Mouse (Mus musculus): ENCODE results near the gene Mapk1ip1.

Mapk1ip1 gene

GRCm38 (mm10) chr7:138835028-138835427 is 11.0 kb downstream of the Mapk1ip1 start:
- DNase-seq (ENCODE audit: low spot score): no peak

DNA sequence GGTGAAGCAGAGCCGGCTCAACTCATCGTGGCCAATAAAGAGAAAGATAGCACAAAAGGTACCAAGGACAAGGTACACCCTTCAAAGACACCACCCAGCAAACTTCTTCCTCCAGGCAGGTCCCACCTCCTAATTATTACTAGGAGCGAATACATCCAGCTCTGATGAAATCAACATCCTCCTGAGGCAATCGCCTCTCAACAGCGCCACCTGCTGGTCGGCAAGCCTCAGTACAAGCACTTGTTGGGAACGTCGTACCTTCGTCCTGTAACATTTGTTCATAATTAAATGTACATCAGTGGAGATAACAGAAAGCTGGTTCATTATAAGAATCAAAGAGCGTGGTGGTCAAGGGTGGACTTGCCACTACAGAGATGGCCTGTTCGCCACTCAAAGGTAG is 18.3 kb downstream of the Mapk1ip1 start:
- DNase-seq (ENCODE audit: low spot score): peak; percentile 90

DNA sequence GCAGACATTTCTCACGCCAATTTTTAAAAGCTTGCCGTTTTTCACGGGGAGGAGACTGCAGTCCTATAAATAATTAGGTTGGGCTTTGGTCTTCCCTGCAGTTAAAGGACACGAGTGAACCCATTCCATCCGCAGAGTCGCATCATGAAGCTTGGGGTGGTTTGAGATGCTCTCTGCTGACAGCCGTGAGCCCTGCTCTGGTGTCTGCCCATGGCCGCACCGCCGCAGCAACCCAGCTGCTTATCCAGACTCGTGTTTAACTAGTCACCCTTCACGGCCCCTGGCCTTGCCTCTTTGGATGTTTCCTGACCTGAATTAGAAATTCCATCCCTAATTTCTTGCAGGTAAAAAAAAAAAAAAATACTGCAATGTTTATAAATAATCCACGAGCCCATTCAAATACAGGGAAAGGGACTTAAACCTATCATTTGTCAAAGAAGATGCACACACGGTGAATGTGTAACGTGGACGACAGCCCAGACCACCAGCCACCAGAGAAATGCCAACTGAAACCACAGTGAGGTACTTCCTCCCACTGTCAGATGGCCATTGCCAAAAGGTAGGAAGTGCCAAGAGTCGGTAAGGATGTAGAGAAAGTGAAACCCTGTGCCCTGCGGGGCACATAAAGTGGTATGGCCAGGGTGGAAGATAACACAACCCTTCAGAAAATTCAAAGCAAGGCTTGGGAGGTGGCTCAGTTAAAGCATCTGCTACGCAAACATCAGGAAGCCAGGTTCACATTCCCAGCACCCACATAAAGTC is 20.9 kb downstream of the Mapk1ip1 start:
- no peak for DNase-seq (ENCODE audit: low spot score)

GRCm38 (mm10) chr7:138824423-138824822 is 21.6 kb downstream of the Mapk1ip1 start:
- DNase-seq (ENCODE audit: low spot score): no peak

GRCm38 (mm10) chr7:138818314-138818713 is 27.8 kb downstream of the Mapk1ip1 start:
- DNase-seq (ENCODE audit: low spot score): no peak

GRCm38 (mm10) chr7:138813213-138813875 is 32.7 kb downstream of the Mapk1ip1 start:
- no peak for DNase-seq (ENCODE audit: low spot score)

GRCm38 (mm10) chr7:138807146-138807545 is 38.9 kb downstream of the Mapk1ip1 start:
- no peak for DNase-seq (ENCODE audit: low spot score)

- no peak for DNase-seq (ENCODE audit: low spot score)
Measured at GRCm38 (mm10) chr7:138803386-138803785, 42.7 kb downstream of the Mapk1ip1 start.

GRCm38 (mm10) chr7:138788109-138788508 is 58.0 kb downstream of the Mapk1ip1 start:
- no peak for DNase-seq (ENCODE audit: low spot score)

All from testis, postnatal 10 days (tissue).